Mouse (Mus musculus) hindbrain, embryonic 16.5 days (tissue): ENCODE measurements around the gene Celf3. TPM values are rescaled to one million over a fixed set of nuclear protein-coding genes. Genes with fewer than 3 reads are reported as not detected.

ENCODE experiments used
- polyA plus RNA-seq: library from polyadenylated mRNA; unstranded; fragments of >200 nt; fragmentation: Nextera tagmentation; extraction: Ambion mirVana; gene quantifications from 2 replicates; pipeline ENCODE4 v1.2.1, GENCODE M21; 2015

Celf3 gene
- polyA plus RNA-seq, 1 experiment from 2014 or later: 184 TPM

Other genes with a start within 250 kb of the Celf3 start
- gene Gm4778, start 214.3 kb upstream of the Celf3 start, polyA plus RNA-seq: not detected in 2 replicates
- 63.7 and 72.1 TPM in 2 replicates for gene Them4, start 168.2 kb upstream of the Celf3 start, polyA plus RNA-seq
- 0.29 TPM in 1 of 2 replicates, not detected in the other for gene Them5, start 136.2 kb upstream of the Celf3 start, polyA plus RNA-seq
- 1.6 and 1.8 TPM in 2 replicates for gene C2cd4d, start 115.9 kb upstream of the Celf3 start, polyA plus RNA-seq
- 0.36 and 0.54 TPM in 2 replicates for gene Rorc, start 105.5 kb upstream of the Celf3 start, polyA plus RNA-seq
- gene Lingo4, start 79.8 kb upstream of the Celf3 start, polyA plus RNA-seq: 1.7 and 2.3 TPM in 2 replicates
- 51.1 and 54.8 TPM in 2 replicates for gene Tdrkh, start 65.0 kb upstream of the Celf3 start, polyA plus RNA-seq
- 63.7 and 64.5 TPM in 2 replicates for gene Mrpl9, start 35.0 kb upstream of the Celf3 start, polyA plus RNA-seq
- 0.90 and 1.7 TPM in 2 replicates for gene Oaz3, start 34.4 kb upstream of the Celf3 start, polyA plus RNA-seq
- 14.0 and 17.8 TPM in 2 replicates for gene Riiad1, start 2.0 kb downstream of the Celf3 start, polyA plus RNA-seq
- 94.7 and 95.0 TPM in 2 replicates for gene Snx27, start 104.4 kb downstream of the Celf3 start, polyA plus RNA-seq
- gene Gm10972, start 164.8 kb downstream of the Celf3 start, polyA plus RNA-seq: not detected in 2 replicates
- gene Tuft1, start 180.6 kb downstream of the Celf3 start, polyA plus RNA-seq: 9.0 TPM in 2 replicates
- 0.75 TPM in 1 of 2 replicates, not detected in the other for gene Selenbp2, start 215.3 kb downstream of the Celf3 start, polyA plus RNA-seq